Mouse (Mus musculus): ENCODE measurements around the gene Tmcc2. TPM values are rescaled to one million over a fixed set of nuclear protein-coding genes. Genes with fewer than 3 reads are reported as not detected.
A peak's percentile ranks its signal among the peaks of the same experiment; 100 is the strongest.

The Tmcc2 gene
- polyA plus RNA-seq, 2 experiments: 285 to 327 TPM

- H3K36me3 ChIP-seq (replicated peaks; ENCODE audit: control insufficient read depth, insufficient read depth, low read depth): peaks cover 48% of the 10 kb centered on the region
- H3K9ac ChIP-seq (replicated peaks): no peak overlapping the region; the same call in 1 of the 2 replicates
- no peaks in the 10 kb centered on the region for H3K27me3 ChIP-seq (ENCODE audit: control insufficient read depth, insufficient read depth, low read length)
- peak overlapping the region; percentile 88 for H3K27ac ChIP-seq
- peaks cover 69 to 77% of the 10 kb centered on the region in 2 experiments for H3K4me1 ChIP-seq (replicated peaks; ENCODE audit: control insufficient read depth in 2 of 2, insufficient read depth in 2 of 2, low read length in 1 of 2)
- no peak for ATAC-seq (ENCODE audit: insufficient read depth)
- no peak for DNase-seq (ENCODE audit: low read depth in 3 of 3, low spot score in 3 of 3)
- WGBS (ENCODE audit: insufficient replicate concordance): 67% methylated on average over 8 of the region's 8 CpGs
- peak overlapping the region; percentile 18; the same call in 1 of the 2 replicates for H3K4me2 ChIP-seq (ENCODE audit: low read depth)
- H3K4me3 ChIP-seq (ENCODE audit: insufficient read depth in 1 of 2, low read depth in 2 of 2, low read length in 2 of 2): no peak overlapping the region
- H3K9me3 ChIP-seq (ENCODE audit: control insufficient read depth, low read length): no peaks in the 10 kb centered on the region
- TF ChIP-seq CTCF (IDR thresholded peaks at IDR 0.05; ENCODE audit: low read depth) (no peak), EP300 (IDR thresholded peaks at IDR 0.05; ENCODE audit: low read depth) (no peak)
These were observed 19.6 kb downstream of the Tmcc2 start for GRCm38 (mm10) chr1:132371298-132372081.

DNA sequence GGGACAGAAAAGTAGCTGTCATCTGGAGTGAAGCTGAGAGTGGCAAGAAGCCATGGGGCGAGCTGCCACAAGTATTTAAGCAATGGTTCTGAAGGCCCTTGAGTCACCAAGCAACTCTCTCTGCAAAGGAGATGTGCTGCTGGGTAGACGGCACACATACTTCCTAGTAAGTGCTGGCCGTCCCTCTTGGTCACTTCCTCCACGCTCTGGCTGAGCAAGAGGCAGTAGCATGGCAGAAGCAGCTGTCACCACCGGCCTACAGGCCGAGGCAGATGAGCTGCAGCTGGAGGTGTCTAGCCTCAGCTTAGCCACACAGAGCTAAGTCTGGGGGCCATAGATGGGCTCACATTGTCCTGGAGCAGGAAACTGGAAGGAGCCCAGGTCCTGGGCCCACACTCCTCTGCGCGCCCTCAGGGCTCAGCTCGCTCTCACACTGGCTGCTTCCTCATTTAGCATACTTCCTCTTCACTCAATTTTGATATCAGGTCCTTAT, 20.4 kb downstream of the Tmcc2 start:
- ATAC-seq (ENCODE audit: insufficient read depth): no peak
- H3K4me3 ChIP-seq (ENCODE audit: insufficient read depth in 1 of 2, low read depth in 2 of 2, low read length in 2 of 2): no peak overlapping the region
- no peaks in the 10 kb centered on the region for H3K9me3 ChIP-seq (ENCODE audit: control insufficient read depth, low read length)
- H3K4me1 ChIP-seq (replicated peaks; ENCODE audit: control insufficient read depth in 2 of 2, insufficient read depth in 2 of 2, low read length in 1 of 2): peaks cover 61 to 73% of the 10 kb centered on the region in 2 experiments
- TF ChIP-seq EP300 (IDR thresholded peaks at IDR 0.05; ENCODE audit: low read depth) (no peak), CTCF (IDR thresholded peaks at IDR 0.05; ENCODE audit: low read depth) (no peak)
- H3K27me3 ChIP-seq (ENCODE audit: control insufficient read depth, insufficient read depth, low read length): no peaks in the 10 kb centered on the region
- WGBS (ENCODE audit: insufficient replicate concordance): 73% methylated on average over 9 of the region's 9 CpGs
- H3K4me2 ChIP-seq (ENCODE audit: low read depth): no peak overlapping the region
- DNase-seq (ENCODE audit: low read depth in 3 of 3, low spot score in 3 of 3): no peak
- no peak overlapping the region for H3K9ac ChIP-seq (replicated peaks)
- H3K36me3 ChIP-seq (replicated peaks; ENCODE audit: control insufficient read depth, insufficient read depth, low read depth): peaks cover 56% of the 10 kb centered on the region
- H3K27ac ChIP-seq: peak overlapping the region; percentile 38

GRCm38 (mm10) chr1:132367692-132368506, 23.2 kb downstream of the Tmcc2 start:
- Histone ChIP-seq H3K27me3 (ENCODE audit: control insufficient read depth, insufficient read depth, low read length) (no peaks in the 10 kb centered on the region), H3K36me3 (replicated peaks; ENCODE audit: control insufficient read depth, insufficient read depth, low read depth) (peaks cover 67% of the 10 kb centered on the region), H3K9ac (replicated peaks) (peak overlapping the region; percentile 98), H3K4me2 (ENCODE audit: low read depth) (peak overlapping the region; percentile 83), H3K27ac (peak overlapping the region; percentile 95), H3K4me3 (ENCODE audit: insufficient read depth in 1 of 2, low read depth in 2 of 2, low read length in 2 of 2) (peak overlapping the region; percentile 86 to 92), H3K9me3 (ENCODE audit: control insufficient read depth, low read length) (no peaks in the 10 kb centered on the region), H3K4me1 (replicated peaks; ENCODE audit: control insufficient read depth in 2 of 2, insufficient read depth in 2 of 2, low read length in 1 of 2) (peaks cover 35 to 59% of the 10 kb centered on the region in 2 experiments)
- WGBS (ENCODE audit: insufficient replicate concordance): 8% methylated on average over 7 of the region's 7 CpGs
- DNase-seq (ENCODE audit: low read depth in 3 of 3, low spot score in 3 of 3): peak; percentile 97 to 99 (median 98)
- TF ChIP-seq EP300 (IDR thresholded peaks at IDR 0.05; ENCODE audit: low read depth): peak; percentile 100
- TF ChIP-seq CTCF (IDR thresholded peaks at IDR 0.05; ENCODE audit: low read depth): peak; percentile 95
- peak; percentile 90 for ATAC-seq (ENCODE audit: insufficient read depth)

DNA sequence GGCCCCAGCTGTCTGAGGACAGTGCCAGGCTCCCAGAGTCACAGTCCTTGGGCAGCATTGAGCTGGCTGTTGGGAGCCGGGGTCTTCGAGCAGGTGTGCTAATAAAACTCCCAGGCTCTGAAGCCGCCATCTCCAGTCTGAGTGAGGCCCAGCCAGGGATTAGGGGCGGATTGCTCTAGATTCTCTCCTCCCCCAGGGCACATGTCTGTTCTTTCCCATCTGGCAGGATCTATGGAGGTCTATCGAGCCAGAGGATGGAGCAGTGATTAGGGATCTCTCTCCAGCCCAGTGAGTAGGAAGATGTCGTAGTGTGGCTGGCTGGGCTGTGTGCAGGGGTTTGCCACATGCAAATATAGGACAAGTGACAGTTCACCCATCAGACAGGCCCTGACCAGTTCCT, 24.1 kb downstream of the Tmcc2 start:
- Histone ChIP-seq H3K36me3 (replicated peaks; ENCODE audit: control insufficient read depth, insufficient read depth, low read depth) (peaks cover 68% of the 10 kb centered on the region), H3K4me3 (ENCODE audit: insufficient read depth in 1 of 2, low read depth in 2 of 2, low read length in 2 of 2) (peak overlapping the region; percentile 86 to 92), H3K4me1 (replicated peaks; ENCODE audit: control insufficient read depth in 2 of 2, insufficient read depth in 2 of 2, low read length in 1 of 2) (peaks cover 25 to 55% of the 10 kb centered on the region in 2 experiments), H3K9me3 (ENCODE audit: control insufficient read depth, low read length) (no peaks in the 10 kb centered on the region), H3K9ac (replicated peaks) (peak overlapping the region; percentile 98), H3K27ac (peak overlapping the region; percentile 95), H3K27me3 (ENCODE audit: control insufficient read depth, insufficient read depth, low read length) (no peaks in the 10 kb centered on the region), H3K4me2 (ENCODE audit: low read depth) (peak overlapping the region; percentile 83)
- WGBS (ENCODE audit: insufficient replicate concordance): 52% methylated on average over 6 of the region's 6 CpGs
- no peak for DNase-seq (ENCODE audit: low read depth in 3 of 3, low spot score in 3 of 3)
- no peak for ATAC-seq (ENCODE audit: insufficient read depth)
- no peak for TF ChIP-seq CTCF (IDR thresholded peaks at IDR 0.05; ENCODE audit: low read depth)
- TF ChIP-seq EP300 (IDR thresholded peaks at IDR 0.05; ENCODE audit: low read depth): no peak
